Mouse (Mus musculus) C2C12 (cell line): ENCODE results near the gene Tex33. TPM values are rescaled to one million over a fixed set of nuclear protein-coding genes. Genes with fewer than 3 reads are reported as not detected.

Source experiments
- H3K27me3 ChIP-seq: one replicate; pipeline ENCODE4 v1.6.1; 2011; ENCODE audit not compliant: control insufficient read depth, insufficient read depth, insufficient read length
- H3K36me3 ChIP-seq: one replicate; pipeline ENCODE4 v1.6.1; 2011; ENCODE audit not compliant: control insufficient read depth, insufficient read depth
- H3K4me3 ChIP-seq: one replicate; pipeline ENCODE4 v1.5.1; 2011; ENCODE audit warnings: mild to moderate bottlenecking, control low read depth; ENCODE audit not compliant: poor library complexity, insufficient read depth, severe bottlenecking
- H3K79me2 ChIP-seq: one replicate; pipeline ENCODE4 v1.6.1; 2011; ENCODE audit not compliant: control insufficient read depth, insufficient read depth
- H3K79me3 ChIP-seq: one replicate; pipeline ENCODE4 v1.6.1; 2011; ENCODE audit warnings: low read depth, control low read depth
- H3ac ChIP-seq: one replicate; pipeline ENCODE3; 2011; ENCODE audit warnings: low read depth; ENCODE audit not compliant: control insufficient read depth, insufficient read length
- CEBPB ChIP-seq: IDR thresholded peaks from one replicate; pipeline ENCODE4 v1.6.1; 2011; ENCODE audit warnings: low read depth, mild to moderate bottlenecking, control low read depth, moderate library complexity
- CTCF ChIP-seq: IDR thresholded peaks from one replicate; pipeline ENCODE4 v1.5.1; 2011; ENCODE audit not compliant: control insufficient read depth, insufficient read depth, insufficient read length
- FOSL1 ChIP-seq: IDR thresholded peaks from one replicate; pipeline ENCODE4 v1.8.0; 2011; ENCODE audit warnings: mild to moderate bottlenecking, low read length; ENCODE audit not compliant: poor library complexity, insufficient read depth, severe bottlenecking
- MAX ChIP-seq: IDR thresholded peaks from one replicate; pipeline ENCODE4 v1.6.1; 2011; ENCODE audit warnings: mild to moderate bottlenecking, control low read depth
- MYOD1 ChIP-seq: IDR thresholded peaks from one replicate; pipeline ENCODE4 v1.6.1; 2011; ENCODE audit warnings: low read depth; ENCODE audit not compliant: control insufficient read depth, insufficient read length
- MYOG ChIP-seq: IDR thresholded peaks from one replicate; pipeline ENCODE4 v1.6.1; 2011; ENCODE audit not compliant: control insufficient read depth, insufficient read length; ENCODE audit errors: extremely low read depth
- USF1 ChIP-seq: IDR thresholded peaks from one replicate; pipeline ENCODE4 v1.6.1; 2011; ENCODE audit warnings: low read depth, mild to moderate bottlenecking, control low read depth, moderate library complexity
- polyA plus RNA-seq: library from polyadenylated mRNA; unstranded; fragments of >200 nt; fragmentation: generic; extraction: Trizol; gene quantifications from one replicate; pipeline ENCODE4 v1.2.1, GENCODE M21; 2012; ENCODE audit warnings: missing spikeins

The Tex33 gene
- polyA plus RNA-seq, 1 experiment = not detected

DNA sequence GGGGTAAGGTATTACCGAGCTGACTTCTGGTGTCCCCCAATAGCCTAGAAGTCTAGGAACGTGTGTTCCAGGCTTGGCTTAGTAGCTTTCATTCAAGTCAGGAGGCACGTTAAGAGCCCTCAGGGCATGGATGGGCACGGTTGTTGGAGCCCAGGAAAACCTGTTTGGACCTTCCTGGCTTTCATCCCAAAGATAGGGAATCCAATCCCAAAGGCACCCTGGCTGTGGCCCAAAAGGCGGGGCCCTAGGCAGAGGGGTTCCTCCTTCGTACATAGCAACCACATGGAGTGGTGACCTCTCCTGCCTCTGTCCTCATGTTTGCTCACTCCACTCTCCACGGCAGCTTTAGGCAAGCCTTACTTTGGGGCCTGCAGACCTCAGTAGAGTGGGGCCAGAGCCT is 6.7 kb upstream of the Tex33 start:
- Histone ChIP-seq H3K79me3 (no peaks in the 10 kb centered on the region), H3K36me3 (no peaks in the 10 kb centered on the region), H3K27me3 (peaks cover 4% of the 10 kb centered on the region), H3K79me2 (no peaks in the 10 kb centered on the region), H3K4me3 (no peak overlapping the region), H3ac (no peak overlapping the region)
- TF ChIP-seq CTCF (no peak), MYOG (no peak), CEBPB (no peak)

DNA sequence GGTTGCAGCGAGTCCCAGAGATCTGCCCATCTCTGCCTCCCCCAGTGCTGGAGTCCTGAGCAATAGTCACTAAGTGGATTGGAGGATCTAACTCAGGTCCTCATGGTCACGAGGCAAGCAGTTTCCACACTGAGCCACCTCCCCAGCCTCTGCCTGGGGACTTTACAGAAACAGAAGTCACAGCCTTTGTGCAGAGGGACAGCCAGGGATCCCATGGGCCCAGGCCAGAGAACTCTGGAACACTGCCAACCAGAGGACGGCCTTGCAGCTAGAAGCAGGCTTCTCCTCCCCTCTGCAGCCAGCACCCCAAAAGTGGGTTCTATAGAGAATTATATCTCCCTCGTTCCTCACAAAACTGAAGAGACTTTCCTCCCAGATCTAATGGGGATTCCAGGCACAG is 6.2 kb upstream of the Tex33 start:
- Histone ChIP-seq H3K79me2 (no peaks in the 10 kb centered on the region), H3K79me3 (no peaks in the 10 kb centered on the region), H3K27me3 (peaks cover 5% of the 10 kb centered on the region), H3K36me3 (no peaks in the 10 kb centered on the region), H3ac (no peak overlapping the region), H3K4me3 (no peak overlapping the region)
- no peak for TF ChIP-seq CEBPB
- TF ChIP-seq FOSL1 = no peak
- TF ChIP-seq MAX = no peak
- no peak for TF ChIP-seq MYOG
- TF ChIP-seq USF1 = no peak

DNA sequence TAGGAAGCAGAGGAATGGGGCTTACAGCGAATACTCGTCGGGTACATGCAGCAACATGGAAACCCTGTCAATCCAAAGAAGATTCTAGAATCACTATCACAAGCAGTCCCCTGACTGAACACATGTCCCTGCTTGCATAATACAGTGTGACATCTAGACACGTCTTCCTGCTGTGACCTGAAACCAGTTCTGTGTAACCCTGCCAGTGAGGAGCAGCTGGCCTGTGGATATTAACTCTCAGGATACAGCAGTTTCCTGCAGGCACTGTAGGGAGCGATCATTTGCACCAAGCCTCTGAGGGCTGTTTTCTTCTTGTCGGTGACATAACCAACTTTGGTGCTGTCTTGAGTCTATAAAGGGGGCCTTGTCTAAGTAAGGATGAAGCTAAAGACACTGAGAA is 5.6 kb upstream of the Tex33 start:
- Histone ChIP-seq H3K79me3 (no peaks in the 10 kb centered on the region), H3ac (no peak overlapping the region), H3K27me3 (peaks cover 7% of the 10 kb centered on the region), H3K79me2 (no peaks in the 10 kb centered on the region), H3K4me3 (no peak overlapping the region), H3K36me3 (no peaks in the 10 kb centered on the region)
- TF ChIP-seq MYOG (no peak), MYOD1 (no peak), USF1 (no peak), FOSL1 (no peak), CTCF (no peak), CEBPB (no peak), MAX (no peak)

DNA sequence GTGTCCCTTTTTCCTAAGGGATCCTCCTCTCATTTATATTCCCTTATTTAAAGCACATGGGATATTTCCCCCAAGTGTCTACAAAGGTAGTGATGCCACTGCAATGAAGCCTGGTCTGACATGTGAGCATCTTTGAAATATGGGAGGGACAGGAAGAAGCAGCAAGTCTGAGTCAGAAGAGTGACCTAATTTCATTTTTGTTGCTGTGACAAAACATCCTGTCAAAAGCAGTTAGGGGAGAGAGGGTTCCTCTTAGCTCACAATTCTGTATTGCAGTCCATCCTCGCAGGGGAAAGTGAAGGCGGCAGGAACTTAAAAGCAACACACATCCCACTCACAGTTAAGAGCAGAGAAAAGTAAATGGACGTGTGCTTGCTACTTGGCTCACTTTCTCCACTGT is 4.9 kb downstream of the Tex33 start:
- peaks cover 47% of the 10 kb centered on the region for H3K27me3 ChIP-seq
- TF ChIP-seq MAX (no peak), CEBPB (no peak), USF1 (no peak), MYOG (no peak), CTCF (no peak), FOSL1 (no peak), MYOD1 (no peak)

DNA sequence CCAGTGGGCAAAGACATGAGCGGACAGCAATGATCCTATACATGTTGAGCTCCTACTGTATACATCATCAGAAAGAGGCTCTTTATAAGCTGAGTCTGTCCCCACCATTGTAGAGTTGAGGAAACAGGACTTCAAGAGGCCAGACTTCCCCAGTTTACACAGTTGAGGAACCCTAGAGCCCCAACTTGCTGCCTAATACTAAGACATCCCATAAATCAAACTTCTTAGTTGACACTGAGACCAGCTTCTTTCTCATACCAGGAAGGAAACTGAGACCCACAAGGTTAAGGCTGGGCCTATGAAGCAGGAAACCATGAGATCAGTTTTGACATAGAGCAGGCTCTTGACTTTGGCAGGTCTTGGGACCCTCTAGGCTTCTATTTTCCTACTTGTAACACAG is 10.1 kb downstream of the Tex33 start:
- Histone ChIP-seq H3K79me3 (no peaks in the 10 kb centered on the region), H3K27me3 (peaks cover 27% of the 10 kb centered on the region), H3K79me2 (no peaks in the 10 kb centered on the region), H3K36me3 (no peaks in the 10 kb centered on the region), H3ac (no peak overlapping the region), H3K4me3 (no peak overlapping the region)
- TF ChIP-seq CTCF (no peak), CEBPB (no peak), USF1 (no peak), MAX (no peak), MYOG (no peak), FOSL1 (no peak), MYOD1 (no peak)

More for the DNA sequence above, 4.9 kb downstream of the Tex33 start:
- no peaks in the 10 kb centered on the region for H3K79me2 ChIP-seq
- H3K4me3 ChIP-seq = no peak overlapping the region
- H3K79me3 ChIP-seq = no peaks in the 10 kb centered on the region
- no peaks in the 10 kb centered on the region for H3K36me3 ChIP-seq
- H3ac ChIP-seq = no peak overlapping the region

DNA sequence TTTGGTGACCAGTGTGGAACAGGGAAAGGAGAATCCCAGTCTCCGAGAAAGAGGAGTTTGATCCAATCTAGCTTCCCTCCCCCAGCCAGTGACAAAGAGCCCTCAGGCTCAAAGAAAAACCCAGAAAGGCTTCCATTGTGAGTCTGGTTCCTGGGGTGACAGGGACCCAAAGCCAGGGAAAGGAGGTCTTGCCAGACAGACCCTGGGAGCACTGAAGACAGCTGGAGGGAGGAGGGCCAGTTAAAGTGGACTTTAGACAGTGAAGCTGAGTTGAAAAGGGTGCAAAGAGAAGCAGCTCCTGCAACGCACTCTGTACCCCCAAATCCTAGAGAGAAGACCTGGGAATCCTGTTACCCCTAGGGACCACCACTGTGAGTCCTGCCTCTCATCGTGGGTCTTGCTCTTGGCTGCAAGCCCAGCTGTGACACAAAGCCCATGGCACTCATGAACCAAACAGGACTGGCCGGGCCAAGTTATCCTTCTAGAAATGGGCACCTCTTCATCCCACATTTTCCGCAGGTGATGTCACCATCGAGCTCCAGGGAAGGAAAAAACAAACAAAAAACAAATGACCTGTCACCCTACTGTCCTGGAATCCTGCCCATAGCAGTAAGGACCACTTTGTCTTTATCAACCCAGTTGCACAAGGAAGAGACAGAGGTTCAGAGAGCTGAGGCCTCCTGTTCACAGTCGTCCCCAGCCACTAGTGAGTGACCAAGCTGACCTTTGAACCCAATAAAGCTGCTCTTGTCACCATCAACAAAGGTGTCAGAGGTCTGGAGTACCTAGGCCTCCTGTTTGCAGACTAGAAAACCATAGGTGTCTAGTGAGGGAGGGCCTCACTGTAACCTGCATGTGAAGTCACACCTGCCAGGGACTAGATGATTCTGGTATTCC is 11.2 kb downstream of the Tex33 start:
- H3K79me3 ChIP-seq = no peaks in the 10 kb centered on the region
- TF ChIP-seq FOSL1 (no peak), MAX (no peak), CTCF (no peak), MYOG (no peak), MYOD1 (no peak), USF1 (no peak), CEBPB (no peak)
- H3K4me3 ChIP-seq = no peak overlapping the region
- no peak overlapping the region for H3ac ChIP-seq
- H3K27me3 ChIP-seq = peaks cover 24% of the 10 kb centered on the region
- no peaks in the 10 kb centered on the region for H3K36me3 ChIP-seq
- H3K79me2 ChIP-seq = no peaks in the 10 kb centered on the region
